Mouse (Mus musculus) left cerebral cortex, postnatal 10 days (tissue): ENCODE data around the gene Stoml3. TPM values are rescaled to one million over a fixed set of nuclear protein-coding genes. Genes with fewer than 3 reads are reported as not detected.

ENCODE experiments used
- DNase-seq, 2 experiments: peaks; one replicate each; pipeline ENCODE4 v3.0.0; 2021 to 2022; ENCODE audit warnings: low spot score in 2 of 2, mixed read lengths in 1 of 2; ENCODE audit errors: extremely low spot score in 1 of 2
- intact Hi-C: fragments of 180-260 bp; cut with DNase I; formaldehyde crosslinking; loops from one replicate; pipeline ENCODE4 v1.15.1; 2025
- total RNA-seq, 2 experiments: library from RNA; stranded (reverse); gene quantifications; 2 replicates each; pipeline ENCODE4 v1.2.3; 2021

Stoml3 gene
- under 1 TPM in 1 of 2 experiments, not detected in 1; 0.26 TPM for total RNA-seq

DNA sequence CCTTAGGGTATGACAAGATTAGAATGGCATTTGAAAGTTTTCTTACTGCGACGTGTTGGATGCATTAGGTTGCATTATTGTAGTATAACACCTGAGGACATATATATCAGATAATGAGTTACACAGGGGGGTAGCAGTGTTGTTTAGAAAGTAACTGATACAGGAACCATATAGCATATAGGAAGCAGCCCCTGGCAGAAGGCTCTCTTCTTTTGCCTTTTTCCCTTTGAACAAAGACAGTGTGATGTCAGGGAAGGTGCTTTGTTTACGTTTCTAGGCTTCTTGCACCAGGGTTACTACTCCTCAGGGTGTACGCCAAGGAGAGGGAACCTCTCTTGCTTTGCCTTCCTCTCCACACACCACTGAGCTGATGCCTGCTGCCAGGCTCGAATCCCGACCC is at the start of gene Stoml3:
TSS of gene Stoml3 (plus strand) at position 301 of the 400 bp plus-strand sequence.
- no peak for DNase-seq
- intact Hi-C loops = no loop called here

GRCm38 (mm10) chr3:53445540-53445939 is 42.9 kb upstream of the Stoml3 start:
- DNase-seq = no peak
- intact Hi-C loops = no loop called here

DNA sequence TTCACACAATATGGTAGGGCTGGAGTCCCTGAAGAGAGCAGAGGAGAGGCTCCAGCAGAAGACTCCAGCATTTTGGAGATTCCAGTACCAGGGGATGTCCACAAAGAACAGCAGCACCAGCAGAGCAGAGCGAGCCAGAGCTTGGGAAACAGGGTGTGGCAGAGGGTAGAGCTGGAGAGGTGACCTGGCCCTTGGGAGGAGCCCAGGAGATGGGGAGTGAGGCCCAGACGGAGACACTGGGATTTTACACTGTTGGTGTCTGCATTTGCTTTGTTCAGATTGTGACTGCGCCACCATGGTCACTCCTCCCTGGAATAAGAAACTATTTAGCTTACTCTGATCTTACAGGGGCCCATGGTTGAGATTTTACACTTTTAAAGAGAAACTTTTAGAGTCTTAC is 41.7 kb upstream of the Stoml3 start:
- DNase-seq = no peak

GRCm38 (mm10) chr3:53448208-53448607 is 40.2 kb upstream of the Stoml3 start:
- intact Hi-C loops = no loop called here
- DNase-seq = peak in 1 of 2 experiments; percentile 84

More for the DNA sequence above, 41.7 kb upstream of the Stoml3 start:
- intact Hi-C loops = no loop called here

- intact Hi-C loops = loop anchor here (5.0 kb wide), 1 partner anchor 1193 kb away; no protein-coding TSS in a partner anchor
- DNase-seq = no peak
Measured at GRCm38 (mm10) chr3:53450666-53451065, 37.8 kb upstream of the Stoml3 start.

DNA sequence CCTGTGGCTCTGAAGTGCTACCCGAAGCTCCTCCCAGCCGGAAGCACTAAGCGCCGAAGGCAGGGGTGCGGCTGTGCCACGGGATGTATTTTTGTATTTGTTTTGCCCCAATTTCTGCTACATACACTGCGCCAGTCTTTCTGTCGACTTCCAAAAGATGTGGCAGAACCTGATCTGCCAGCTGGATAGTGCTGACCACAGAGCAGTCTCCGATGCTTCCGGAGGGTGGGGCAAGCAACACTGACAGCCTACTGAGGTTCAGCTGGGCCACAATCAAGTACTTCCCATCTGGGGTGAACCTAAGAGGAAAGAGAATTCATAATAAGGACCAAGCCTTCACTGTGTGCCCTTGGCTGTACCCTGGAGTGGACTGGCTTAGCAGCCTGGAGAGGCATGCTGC is 36.1 kb upstream of the Stoml3 start:
- DNase-seq = no peak
- intact Hi-C loops = loop anchor here (5.0 kb wide), 1 partner anchor 1195 kb away; no protein-coding TSS in a partner anchor

DNA sequence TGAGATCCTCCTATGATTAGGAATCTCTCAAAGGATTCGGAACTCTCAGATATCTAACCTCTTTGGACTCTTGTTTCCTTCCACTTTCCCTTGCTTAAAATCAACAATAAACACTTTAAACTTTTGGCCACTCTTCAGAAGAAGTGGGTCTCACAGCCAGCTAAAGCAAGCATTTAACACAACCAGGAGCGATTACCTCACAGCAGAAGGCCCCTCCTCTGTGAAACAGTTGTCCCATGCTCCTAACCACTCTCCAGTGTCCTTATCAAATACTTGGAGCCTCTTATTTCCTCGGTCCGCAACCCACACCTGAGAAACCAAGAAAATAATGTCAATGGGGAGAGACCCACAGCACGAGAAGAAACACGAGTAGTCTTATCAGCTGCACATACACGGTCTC is 35.1 kb upstream of the Stoml3 start:
- intact Hi-C loops = loop anchor here (5.0 kb wide), 1 partner anchor 1196 kb away; no protein-coding TSS in a partner anchor
- DNase-seq = no peak

- intact Hi-C loops = loop anchor here (5.0 kb wide), 1 partner anchor 1197 kb away; no protein-coding TSS in a partner anchor
- DNase-seq = no peak
Measured at GRCm38 (mm10) chr3:53454005-53454404, 34.4 kb upstream of the Stoml3 start.

DNA sequence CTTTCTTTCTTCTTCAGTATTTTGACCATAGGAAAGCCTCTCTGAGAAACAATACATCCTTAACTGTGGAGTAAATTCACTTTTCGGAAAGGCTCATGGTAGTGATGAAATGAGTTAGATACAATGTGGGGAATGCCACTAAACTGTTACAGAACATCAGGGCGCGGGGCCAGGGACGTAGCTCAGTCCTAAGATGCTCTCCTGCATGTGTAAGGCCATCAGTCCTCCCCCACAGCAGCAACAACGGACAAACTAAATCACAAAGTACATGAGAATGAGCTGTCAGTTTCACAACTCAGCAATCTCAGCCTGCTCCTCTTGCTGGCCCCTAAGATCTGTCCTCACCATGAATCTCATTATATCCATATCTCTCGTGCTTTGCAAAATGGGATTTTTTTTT is 33.9 kb upstream of the Stoml3 start:
- DNase-seq = no peak
- intact Hi-C loops = loop anchor here (5.0 kb wide), 1 partner anchor 1197 kb away; no protein-coding TSS in a partner anchor

DNA sequence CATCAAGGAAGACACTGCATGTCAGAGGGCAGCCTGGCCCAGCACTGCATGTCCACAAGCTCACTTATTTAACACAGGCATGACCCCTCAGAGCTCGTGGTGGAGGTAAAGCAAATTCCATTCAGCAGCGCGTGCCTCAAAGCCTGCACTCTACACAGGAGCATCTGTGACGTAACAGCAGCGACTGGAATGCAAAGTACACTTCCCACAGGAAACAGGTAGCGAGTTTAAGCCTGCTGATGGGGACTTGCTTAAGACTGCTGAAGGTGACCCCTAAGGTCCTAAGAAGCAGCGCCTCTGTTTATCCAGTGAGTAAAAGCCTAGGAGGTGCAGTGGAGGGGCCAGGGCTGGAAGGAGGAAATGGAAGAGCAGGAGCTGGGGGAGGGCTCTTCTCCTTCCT is 33.5 kb upstream of the Stoml3 start:
- no peak for DNase-seq
- intact Hi-C loops = loop anchor here (5.0 kb wide), 1 partner anchor 1198 kb away; no protein-coding TSS in a partner anchor

DNA sequence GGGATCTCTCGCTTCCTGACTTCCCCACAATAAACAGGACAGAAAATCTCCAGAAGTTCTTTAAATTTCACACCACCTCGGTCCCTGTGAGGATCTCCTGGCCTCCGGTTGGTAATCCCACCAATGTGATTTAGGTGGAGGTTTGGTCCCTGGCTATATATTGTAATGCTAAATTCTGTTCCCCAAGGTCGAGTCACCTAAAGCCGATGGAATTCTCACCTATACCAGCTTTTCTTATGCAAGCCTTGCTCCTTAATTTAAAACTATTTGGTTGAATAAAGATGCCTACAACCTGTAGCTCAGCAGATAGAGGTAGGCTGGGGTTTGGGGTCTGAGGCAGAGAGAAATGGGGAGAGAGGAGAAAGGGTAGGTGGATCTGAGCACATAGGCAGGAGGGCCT is 30.7 kb upstream of the Stoml3 start:
- intact Hi-C loops = no loop called here

DNA sequence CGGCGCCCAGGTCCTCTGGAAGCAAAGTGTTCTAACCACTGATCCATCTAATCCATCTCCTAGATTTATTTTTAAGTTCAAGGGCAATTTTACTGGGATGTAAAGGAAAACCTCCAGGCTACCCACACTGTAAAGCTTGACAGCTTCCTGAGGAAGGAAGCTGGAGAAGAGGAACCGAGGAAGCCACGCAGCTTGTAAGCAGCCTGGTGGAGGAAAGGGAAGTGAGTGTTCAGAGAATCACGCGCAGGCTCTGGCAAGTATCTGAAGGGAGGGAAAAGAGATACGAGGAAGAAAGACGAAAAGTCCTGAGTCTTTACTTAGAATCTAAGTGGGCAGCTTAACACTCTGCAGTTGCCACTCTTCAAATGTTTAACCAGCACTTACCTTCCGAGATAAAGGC is 28.3 kb upstream of the Stoml3 start:
- intact Hi-C loops = no loop called here
- DNase-seq = no peak

More for the DNA sequence above, 30.7 kb upstream of the Stoml3 start:
- no peak for DNase-seq

GRCm38 (mm10) chr3:53462701-53463045 is 25.8 kb upstream of the Stoml3 start:
- intact Hi-C loops = no loop called here
- no peak for DNase-seq

DNA sequence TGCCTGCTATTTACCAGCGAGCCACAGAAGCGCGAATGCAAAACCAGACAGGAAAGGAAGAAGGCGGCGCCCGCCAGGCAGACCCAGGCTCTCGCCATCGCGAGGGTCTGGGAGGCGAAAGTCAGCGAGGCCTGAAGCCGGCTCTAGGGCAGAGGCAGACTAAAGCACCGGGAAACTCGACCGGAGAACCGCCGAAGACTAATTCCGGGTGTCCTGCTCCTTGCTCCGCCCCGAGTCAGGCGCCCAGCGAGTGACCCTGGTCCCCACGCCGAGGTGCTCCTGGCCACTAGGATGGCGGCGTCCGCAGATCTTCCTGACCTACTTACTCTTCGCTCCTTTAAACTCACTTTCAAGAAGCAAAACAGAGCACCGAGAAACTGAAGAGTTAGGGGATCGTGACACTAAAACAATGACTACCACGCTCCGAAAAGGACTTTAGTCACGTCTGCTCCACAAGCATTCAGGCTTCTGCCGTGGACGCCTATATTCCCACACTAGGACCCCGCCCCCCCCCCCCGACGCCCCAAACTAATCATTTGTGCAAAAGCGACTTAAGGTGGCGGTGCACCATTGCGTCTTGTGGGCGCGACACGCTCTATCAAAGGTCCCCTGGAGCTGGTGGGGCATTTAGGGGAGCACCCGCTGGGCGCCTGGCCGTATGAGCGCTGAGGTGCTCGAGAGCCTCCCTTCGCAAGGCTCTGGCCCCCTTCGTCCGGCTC is 25.2 kb upstream of the Stoml3 start, which contains the start of the genes Nhlrc3 and Proser1:
TSS of gene Nhlrc3 (minus strand) at position 287 of the 719 bp plus-strand sequence.
TSS of gene Proser1 (plus strand) at position 621 of the 719 bp plus-strand sequence.
- intact Hi-C loops = no loop called here
- DNase-seq = peak; percentile 93 to 97

DNA sequence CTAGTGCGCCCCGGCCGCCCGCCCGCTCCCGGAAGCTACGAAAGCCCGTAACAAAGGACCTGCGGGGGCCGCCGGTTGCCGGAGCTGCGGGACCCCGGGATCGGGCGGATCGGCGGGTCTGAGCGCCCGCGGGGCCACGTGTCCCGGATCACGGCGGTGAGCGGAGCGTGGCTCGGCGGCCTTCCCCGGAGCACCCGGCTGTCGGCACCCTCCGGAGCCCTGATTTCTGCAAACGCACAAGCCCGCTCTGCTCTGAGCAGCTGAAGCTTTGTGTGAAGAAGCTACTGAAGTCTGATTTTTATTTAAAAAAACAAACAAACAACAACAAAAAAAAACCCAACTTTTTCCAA is 24.7 kb upstream of the Stoml3 start:
- intact Hi-C loops = no loop called here
- no peak for DNase-seq

GRCm38 (mm10) chr3:53464146-53464698 is 24.2 kb upstream of the Stoml3 start:
- DNase-seq = no peak
- intact Hi-C loops = no loop called here

GRCm38 (mm10) chr3:53465330-53465729 is 23.1 kb upstream of the Stoml3 start:
- DNase-seq = no peak
- intact Hi-C loops = no loop called here

GRCm38 (mm10) chr3:53466481-53466880 is 22.0 kb upstream of the Stoml3 start:
- intact Hi-C loops = no loop called here
- no peak for DNase-seq

DNA sequence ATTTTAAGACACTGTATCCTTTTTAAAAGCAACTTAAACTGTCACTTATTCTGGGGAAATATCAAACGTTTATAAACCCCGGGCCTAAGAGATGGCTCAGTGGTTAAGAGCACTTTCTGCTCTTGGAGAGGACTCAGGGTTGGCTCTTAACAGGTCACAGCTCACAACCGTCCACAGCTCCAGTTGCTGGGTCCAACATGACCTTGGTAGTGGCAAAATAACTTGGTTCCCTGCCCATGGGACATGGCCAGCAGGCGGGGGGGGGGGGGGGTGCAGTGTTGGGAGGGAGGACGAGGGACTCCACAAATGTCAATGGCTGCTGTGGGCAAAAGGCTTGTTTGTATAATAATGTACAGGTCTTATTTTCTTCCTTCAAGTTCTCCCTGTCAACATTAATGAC is 21.1 kb upstream of the Stoml3 start:
- intact Hi-C loops = no loop called here
- DNase-seq = no peak

DNA sequence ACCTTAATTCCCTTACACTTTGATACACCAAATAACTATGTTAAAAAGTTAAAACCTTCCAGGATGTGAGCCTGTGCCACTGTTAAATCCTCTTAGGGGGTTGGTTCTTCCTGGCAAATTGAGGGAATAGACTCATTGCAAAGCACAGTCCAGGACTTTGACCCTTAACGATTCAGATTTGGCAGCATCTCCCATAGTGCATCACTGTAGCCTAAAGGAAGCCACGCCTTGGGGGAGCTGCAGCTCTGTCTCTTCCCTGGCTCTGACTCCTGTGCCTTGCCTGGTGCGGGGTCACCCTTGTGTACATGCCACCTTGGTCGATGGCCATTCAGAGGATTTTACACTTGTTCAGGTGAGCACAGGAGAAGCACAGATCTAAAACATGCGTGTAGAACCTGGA is 18.8 kb upstream of the Stoml3 start:
- intact Hi-C loops = no loop called here
- DNase-seq = no peak
